Mouse (Mus musculus): ENCODE results near the gene Hectd4. TPM values are rescaled to one million over a fixed set of nuclear protein-coding genes. Genes with fewer than 3 reads are reported as not detected.

Gene Hectd4
- polyA plus RNA-seq (2015; fragmentation: Nextera tagmentation; extraction: Ambion mirVana): 22.6 and 22.9 TPM in 2 replicates

DNA sequence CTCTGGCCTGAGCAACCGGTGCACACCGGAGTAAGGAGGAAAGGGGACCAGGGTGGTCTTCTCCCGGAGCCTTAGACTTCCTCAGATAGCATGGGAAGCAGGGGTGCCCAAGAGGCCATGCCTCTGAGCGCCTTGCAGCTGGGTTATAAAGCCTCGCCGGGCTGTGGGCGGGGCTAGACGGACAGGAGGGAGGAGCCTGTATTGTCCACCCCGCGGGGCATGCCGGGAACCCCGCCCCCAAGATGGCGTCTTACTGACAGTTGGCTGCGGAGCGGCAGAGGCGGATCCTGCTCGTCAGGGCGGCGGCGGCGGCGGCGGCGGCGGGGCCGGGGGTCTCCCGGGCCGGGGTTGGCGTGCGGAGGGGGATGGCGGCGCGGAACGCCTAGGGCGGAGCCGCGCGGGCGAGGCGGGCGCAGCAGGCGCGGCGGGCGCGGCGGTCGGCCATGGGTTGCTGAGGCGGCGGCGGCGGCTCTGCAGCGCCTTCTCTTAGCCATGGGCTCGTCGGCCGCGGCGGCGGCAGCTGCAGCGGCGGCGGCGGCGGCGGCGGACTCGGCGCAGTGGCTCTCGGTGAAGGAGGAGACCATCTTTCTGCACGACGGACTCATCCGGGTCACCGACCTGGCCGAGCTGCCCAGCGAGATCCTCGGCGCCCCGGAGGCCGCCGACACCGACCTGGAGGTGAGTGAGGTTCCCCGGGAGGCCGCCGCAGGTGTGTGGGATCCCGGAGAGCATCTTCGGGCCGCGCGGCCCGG is at the start of gene Hectd4:
Hectd4 (plus strand) TSS at position 240 of the 752 bp plus-strand sequence.
- peak within 1 kb of the TSS; percentile 71 for H3K4me2 ChIP-seq (ENCODE audit: low read length)
- peak within 1 kb of the TSS; percentile 95 for H3K27ac ChIP-seq (ENCODE audit: low read length)
- H3K4me1 ChIP-seq (ENCODE audit: control insufficient read depth, insufficient read depth, low read length): peaks cover 17% of the 10 kb centered on the region
- 2% methylated on average over 54 of the region's 90 CpGs for WGBS
- H3K27me3 ChIP-seq (ENCODE audit: control insufficient read depth, insufficient read depth, low read depth, low read length): no peaks in the 10 kb centered on the region
- H3K36me3 ChIP-seq (ENCODE audit: control insufficient read depth, insufficient read depth, low read length): no peaks in the 10 kb centered on the region
- H3K4me3 ChIP-seq (ENCODE audit: low read depth, low read length): peak within 1 kb of the TSS; percentile 98
- H3K9ac ChIP-seq (ENCODE audit: low read depth, low read length): peak within 1 kb of the TSS; percentile 99
- ATAC-seq: peak; percentile 80
- H3K9me3 ChIP-seq (replicated peaks; ENCODE audit: control insufficient read depth, low read length, poor library complexity, severe bottlenecking): no peaks in the 10 kb centered on the region

DNA sequence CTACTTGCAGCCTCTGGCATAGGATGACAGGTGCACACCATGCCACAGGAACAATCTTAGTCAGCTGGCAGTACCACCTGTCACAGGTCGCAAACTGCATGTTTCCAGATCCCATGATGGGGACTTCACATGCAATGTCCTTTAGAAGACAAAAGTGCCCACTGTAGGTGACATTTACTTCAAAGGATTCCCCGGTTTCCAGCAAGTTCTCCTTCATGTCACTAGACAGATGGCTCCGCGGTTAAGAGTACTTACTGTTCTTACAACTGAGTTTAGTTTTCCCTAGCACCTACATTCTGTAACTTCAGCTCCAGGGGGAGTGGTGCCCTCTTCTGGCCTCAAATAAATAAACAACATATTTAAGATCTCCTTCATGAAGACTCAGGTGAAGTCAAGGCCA is 47.2 kb upstream of the Hectd4 start:
- Histone ChIP-seq H3K9ac (ENCODE audit: low read depth, low read length) (no peak overlapping the region), H3K9me3 (replicated peaks; ENCODE audit: control insufficient read depth, low read length, poor library complexity, severe bottlenecking) (no peaks in the 10 kb centered on the region), H3K36me3 (ENCODE audit: control insufficient read depth, insufficient read depth, low read length) (0 out of 2 replicates have a peak, but pooled peaks cover 9% of the 10 kb centered on the region), H3K4me2 (ENCODE audit: low read length) (no peak overlapping the region), H3K4me1 (ENCODE audit: control insufficient read depth, insufficient read depth, low read length) (peaks cover 2% of the 10 kb centered on the region; the same call in 1 of the 2 replicates), H3K27me3 (ENCODE audit: control insufficient read depth, insufficient read depth, low read depth, low read length) (no peaks in the 10 kb centered on the region), H3K27ac (ENCODE audit: low read length) (no peak overlapping the region), H3K4me3 (ENCODE audit: low read depth, low read length) (no peak overlapping the region)
- 86% methylated on average over 4 of the region's 4 CpGs for WGBS
- no peak for ATAC-seq

DNA sequence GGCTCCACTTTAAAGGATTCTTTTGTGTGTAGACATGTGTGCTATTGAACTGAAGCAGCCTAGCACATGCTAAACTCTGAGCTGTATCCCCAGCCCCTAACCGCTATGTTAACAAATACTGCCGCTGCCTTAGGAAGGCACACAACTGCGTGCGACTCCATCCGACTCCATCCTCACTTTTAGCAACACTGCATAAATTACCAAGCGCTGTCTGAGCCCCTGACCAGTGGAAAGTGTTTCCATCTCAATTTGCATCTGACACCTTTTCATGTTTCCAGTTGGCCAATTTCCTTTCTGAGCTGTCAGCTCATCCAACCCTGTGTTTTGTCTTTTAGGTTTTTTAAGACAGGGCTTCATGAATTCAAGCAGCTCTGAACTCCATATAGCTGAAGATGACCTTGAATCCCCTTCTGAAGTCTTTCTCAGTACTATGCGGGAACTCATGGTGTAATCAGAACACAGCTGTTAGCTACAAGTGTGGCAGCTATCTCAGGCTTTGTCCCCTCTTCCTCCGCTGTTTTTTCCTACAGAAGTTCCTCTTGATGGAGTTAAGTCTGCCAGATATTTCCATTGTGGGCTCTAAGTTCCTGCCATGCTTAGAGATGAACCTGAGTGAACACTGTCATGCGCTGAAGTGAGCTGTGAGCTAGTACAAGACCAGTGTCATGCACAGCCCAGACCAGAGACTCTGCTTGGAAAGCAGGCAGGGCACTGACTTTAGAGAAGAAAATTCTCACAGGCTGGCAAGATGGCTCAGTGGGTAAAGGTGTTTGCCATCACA is 40.8 kb upstream of the Hectd4 start:
- no peak overlapping the region for H3K4me3 ChIP-seq (ENCODE audit: low read depth, low read length)
- H3K4me2 ChIP-seq (ENCODE audit: low read length): no peak overlapping the region
- H3K9ac ChIP-seq (ENCODE audit: low read depth, low read length): no peak overlapping the region
- H3K27ac ChIP-seq (ENCODE audit: low read length): no peak overlapping the region
- H3K4me1 ChIP-seq (ENCODE audit: control insufficient read depth, insufficient read depth, low read length): peaks cover 14% of the 10 kb centered on the region
- H3K27me3 ChIP-seq (ENCODE audit: control insufficient read depth, insufficient read depth, low read depth, low read length): no peaks in the 10 kb centered on the region
- H3K36me3 ChIP-seq (ENCODE audit: control insufficient read depth, insufficient read depth, low read length): no peaks in the 10 kb centered on the region
- WGBS: 59% methylated on average over 9 of the region's 9 CpGs
- ATAC-seq: no peak
- H3K9me3 ChIP-seq (replicated peaks; ENCODE audit: control insufficient read depth, low read length, poor library complexity, severe bottlenecking): no peaks in the 10 kb centered on the region

DNA sequence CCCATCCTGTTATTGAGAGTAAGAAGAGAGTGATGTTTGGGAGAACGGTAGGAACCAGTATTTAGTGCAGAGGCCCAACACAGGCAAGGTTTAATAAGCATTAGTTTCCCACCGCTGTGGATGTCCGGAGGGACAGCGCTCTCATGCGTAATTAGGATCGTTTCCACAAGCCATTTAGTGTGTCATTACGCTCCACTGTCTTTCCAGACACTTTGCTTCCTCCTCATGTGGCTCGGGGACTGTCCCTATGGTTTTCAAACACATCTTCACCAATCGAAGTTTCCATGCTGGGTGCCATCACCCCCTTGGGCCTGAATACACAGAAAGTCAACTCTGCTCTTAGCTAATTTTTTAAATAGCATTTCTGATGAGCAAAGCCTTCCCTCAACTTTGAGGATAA is 36.8 kb upstream of the Hectd4 start:
- H3K27me3 ChIP-seq (ENCODE audit: control insufficient read depth, insufficient read depth, low read depth, low read length): no peaks in the 10 kb centered on the region
- H3K4me3 ChIP-seq (ENCODE audit: low read depth, low read length): no peak overlapping the region
- 66% methylated on average over 9 of the region's 9 CpGs for WGBS
- no peak overlapping the region for H3K27ac ChIP-seq (ENCODE audit: low read length)
- H3K4me1 ChIP-seq (ENCODE audit: control insufficient read depth, insufficient read depth, low read length): peaks cover 45% of the 10 kb centered on the region
- ATAC-seq: no peak
- no peaks in the 10 kb centered on the region for H3K36me3 ChIP-seq (ENCODE audit: control insufficient read depth, insufficient read depth, low read length)
- H3K9ac ChIP-seq (ENCODE audit: low read depth, low read length): no peak overlapping the region
- no peaks in the 10 kb centered on the region for H3K9me3 ChIP-seq (replicated peaks; ENCODE audit: control insufficient read depth, low read length, poor library complexity, severe bottlenecking)
- no peak overlapping the region for H3K4me2 ChIP-seq (ENCODE audit: low read length)

DNA sequence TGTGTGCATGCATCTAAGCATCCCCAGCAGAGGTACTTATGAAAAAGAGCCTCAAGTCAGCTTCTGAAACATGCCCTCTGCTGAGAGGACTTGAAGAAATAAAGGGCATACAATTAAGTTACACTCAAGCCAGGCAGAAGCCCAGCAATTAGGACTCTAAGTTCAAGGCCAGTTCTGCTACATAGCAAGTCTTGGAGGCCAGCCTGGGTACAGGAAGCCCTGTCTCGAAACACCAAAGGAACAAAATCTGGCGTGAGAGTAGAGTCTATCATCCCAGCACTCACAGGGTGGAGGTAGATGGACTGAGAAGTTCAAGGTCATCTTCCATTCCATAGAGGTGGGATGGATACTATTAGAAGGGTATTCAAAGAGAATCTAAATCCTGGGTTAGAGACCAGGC is 35.6 kb upstream of the Hectd4 start:
- 88% methylated on average over 2 of the region's 2 CpGs for WGBS
- H3K36me3 ChIP-seq (ENCODE audit: control insufficient read depth, insufficient read depth, low read length): no peaks in the 10 kb centered on the region

DNA sequence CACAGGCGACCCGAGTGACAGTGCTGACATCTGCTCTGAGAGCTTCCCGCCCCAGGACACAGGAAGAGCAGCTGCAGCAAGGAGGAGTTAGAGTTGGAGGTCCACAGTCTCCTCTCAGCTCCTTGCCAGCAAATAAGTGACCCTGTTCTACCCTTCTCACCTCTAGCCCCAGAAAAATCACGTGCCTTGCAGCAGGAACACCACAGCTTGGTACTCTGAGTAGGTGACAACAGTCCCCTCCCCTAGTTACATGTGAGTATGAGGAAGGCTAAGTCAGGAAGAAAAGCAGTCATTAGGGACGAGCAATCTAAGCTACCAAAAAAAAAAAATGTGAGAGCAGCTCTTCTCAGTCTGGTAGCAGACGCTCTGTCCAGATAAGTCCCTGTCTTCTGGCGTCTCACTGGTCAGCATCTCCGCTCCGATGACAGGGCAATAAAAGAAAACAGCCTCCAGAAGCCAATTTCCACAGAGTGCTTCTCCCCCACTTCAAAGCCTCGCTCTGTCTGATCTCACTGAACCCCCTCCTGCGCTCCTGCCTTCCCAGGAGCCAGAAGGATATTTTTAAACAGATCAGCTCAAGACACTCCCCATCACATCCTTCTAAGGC is 35.0 kb upstream of the Hectd4 start:
- H3K27me3 ChIP-seq (ENCODE audit: control insufficient read depth, insufficient read depth, low read depth, low read length): no peaks in the 10 kb centered on the region
- H3K9me3 ChIP-seq (replicated peaks; ENCODE audit: control insufficient read depth, low read length, poor library complexity, severe bottlenecking): no peaks in the 10 kb centered on the region
- ATAC-seq: no peak
- peak overlapping the region; percentile 48; the same call in 1 of the 2 replicates for H3K27ac ChIP-seq (ENCODE audit: low read length)
- no peak overlapping the region for H3K4me3 ChIP-seq (ENCODE audit: low read depth, low read length)
- H3K4me2 ChIP-seq (ENCODE audit: low read length): no peak overlapping the region
- H3K9ac ChIP-seq (ENCODE audit: low read depth, low read length): no peak overlapping the region
- H3K4me1 ChIP-seq (ENCODE audit: control insufficient read depth, insufficient read depth, low read length): peaks cover 54% of the 10 kb centered on the region
- WGBS: 34% methylated on average over 11 of the region's 11 CpGs
- no peaks in the 10 kb centered on the region for H3K36me3 ChIP-seq (ENCODE audit: control insufficient read depth, insufficient read depth, low read length)

More for the DNA sequence above, 35.6 kb upstream of the Hectd4 start:
- no peaks in the 10 kb centered on the region for H3K27me3 ChIP-seq (ENCODE audit: control insufficient read depth, insufficient read depth, low read depth, low read length)
- H3K4me3 ChIP-seq (ENCODE audit: low read depth, low read length): no peak overlapping the region
- peaks cover 51% of the 10 kb centered on the region for H3K4me1 ChIP-seq (ENCODE audit: control insufficient read depth, insufficient read depth, low read length)
- no peak for ATAC-seq
- no peak overlapping the region for H3K4me2 ChIP-seq (ENCODE audit: low read length)
- H3K9ac ChIP-seq (ENCODE audit: low read depth, low read length): no peak overlapping the region
- H3K9me3 ChIP-seq (replicated peaks; ENCODE audit: control insufficient read depth, low read length, poor library complexity, severe bottlenecking): no peaks in the 10 kb centered on the region
- H3K27ac ChIP-seq (ENCODE audit: low read length): no peak overlapping the region

DNA sequence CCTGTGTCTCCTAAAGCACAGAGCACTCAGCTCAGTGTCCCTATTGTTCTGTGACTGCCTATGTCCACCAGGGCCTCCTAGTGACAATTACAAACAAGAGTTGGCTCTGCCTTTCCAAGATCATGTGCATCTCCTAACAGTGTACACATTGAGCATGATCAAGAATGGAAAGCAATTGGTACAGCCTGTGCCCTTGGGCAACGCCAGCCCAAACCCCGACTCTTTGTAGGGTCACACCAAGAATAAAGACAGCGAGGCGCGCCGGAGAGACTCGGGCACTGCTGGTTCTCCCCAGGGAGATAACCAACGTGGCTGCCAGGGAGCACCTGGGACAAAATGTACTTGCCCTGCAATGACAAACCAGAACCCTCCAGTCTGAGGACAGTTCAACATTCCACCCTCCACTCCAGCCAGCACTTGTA is 32.4 kb upstream of the Hectd4 start:
- no peak for ATAC-seq
- Histone ChIP-seq H3K9ac (ENCODE audit: low read depth, low read length) (no peak overlapping the region), H3K4me2 (ENCODE audit: low read length) (no peak overlapping the region), H3K4me1 (ENCODE audit: control insufficient read depth, insufficient read depth, low read length) (peaks cover 55% of the 10 kb centered on the region), H3K4me3 (ENCODE audit: low read depth, low read length) (no peak overlapping the region), H3K27me3 (ENCODE audit: control insufficient read depth, insufficient read depth, low read depth, low read length) (no peaks in the 10 kb centered on the region), H3K27ac (ENCODE audit: low read length) (no peak overlapping the region), H3K9me3 (replicated peaks; ENCODE audit: control insufficient read depth, low read length, poor library complexity, severe bottlenecking) (no peaks in the 10 kb centered on the region), H3K36me3 (ENCODE audit: control insufficient read depth, insufficient read depth, low read length) (no peaks in the 10 kb centered on the region)
- WGBS: 69% methylated on average over 8 of the region's 8 CpGs

DNA sequence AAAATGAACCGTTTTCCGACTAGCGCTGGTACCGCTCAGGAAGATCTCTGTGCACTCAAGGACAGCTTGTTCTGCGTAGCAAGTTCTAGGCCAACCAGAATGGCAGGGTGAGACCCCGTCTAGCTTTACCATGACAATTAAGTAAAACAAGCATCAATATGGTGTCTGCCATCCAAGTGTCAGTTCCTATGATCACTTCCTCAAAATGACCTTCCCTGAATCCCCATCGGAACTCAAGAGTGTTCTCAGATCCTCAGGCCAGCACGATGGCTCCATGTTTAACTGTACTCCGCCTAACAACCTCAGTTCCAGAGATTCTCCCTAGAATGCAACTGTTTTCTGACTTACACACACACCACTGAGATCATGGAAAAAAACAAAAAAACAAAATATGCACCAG is 31.8 kb upstream of the Hectd4 start:
- no peak overlapping the region for H3K4me2 ChIP-seq (ENCODE audit: low read length)
- H3K27me3 ChIP-seq (ENCODE audit: control insufficient read depth, insufficient read depth, low read depth, low read length): no peaks in the 10 kb centered on the region
- H3K9me3 ChIP-seq (replicated peaks; ENCODE audit: control insufficient read depth, low read length, poor library complexity, severe bottlenecking): no peaks in the 10 kb centered on the region
- WGBS: 93% methylated on average over 9 of the region's 9 CpGs
- H3K36me3 ChIP-seq (ENCODE audit: control insufficient read depth, insufficient read depth, low read length): no peaks in the 10 kb centered on the region
- no peak for ATAC-seq
- H3K4me3 ChIP-seq (ENCODE audit: low read depth, low read length): no peak overlapping the region
- no peak overlapping the region for H3K27ac ChIP-seq (ENCODE audit: low read length)
- peaks cover 55% of the 10 kb centered on the region for H3K4me1 ChIP-seq (ENCODE audit: control insufficient read depth, insufficient read depth, low read length)
- H3K9ac ChIP-seq (ENCODE audit: low read depth, low read length): no peak overlapping the region

Measured in midbrain, embryonic 16.5 days (tissue).